Mouse (Mus musculus) spleen, adult 2 months (tissue): ENCODE measurements around the gene Morn1.

ENCODE experiments used
- CTCF ChIP-seq: fragments of 200-500 bp; IDR thresholded peaks from 2 replicates; pipeline ENCODE4 v1.5.1; 2011; ENCODE audit warnings: mild to moderate bottlenecking, inconsistent platforms; ENCODE audit not compliant: insufficient read depth, insufficient read length, insufficient replicate concordance; ENCODE audit errors: extremely low read depth
- POLR2A ChIP-seq: fragments of 200-500 bp; IDR thresholded peaks from 2 replicates; pipeline ENCODE4 v1.6.1; 2011; ENCODE audit warnings: low read depth, low read length, inconsistent platforms

GRCm38 (mm10) chr4:155090147-155090546 is 3.8 kb downstream of the Morn1 start:
- TF ChIP-seq CTCF (no peak), POLR2A (no peak)
